Mouse (Mus musculus) olfactory bulb, adult 2 months (tissue): ENCODE measurements around the gene Fam240a. TPM values are rescaled to one million over a fixed set of nuclear protein-coding genes. Genes with fewer than 3 reads are reported as not detected.

ENCODE experiments used
- H3K27ac ChIP-seq: fragments of 200-500 bp; 2 replicates; pipeline ENCODE4 v1.5.1; 2012; ENCODE audit warnings: low read depth, low read length; ENCODE audit not compliant: insufficient read depth
- H3K4me1 ChIP-seq: fragments of 200-500 bp; 2 replicates; pipeline ENCODE4 v1.6.1; 2012; ENCODE audit warnings: low read length; ENCODE audit not compliant: control insufficient read depth, insufficient read depth
- H3K4me3 ChIP-seq: fragments of 200-500 bp; 2 replicates; pipeline ENCODE4 v1.5.1; 2012; ENCODE audit warnings: mild to moderate bottlenecking, low read depth, low read length, moderate library complexity; ENCODE audit not compliant: insufficient read depth
- CTCF ChIP-seq: fragments of 200-500 bp; IDR thresholded peaks from 2 replicates; pipeline ENCODE4 v1.5.1; 2012; ENCODE audit warnings: low read depth, mild to moderate bottlenecking, low read length, moderate library complexity; ENCODE audit not compliant: insufficient read depth
- POLR2A ChIP-seq: fragments of 200-500 bp; IDR thresholded peaks from 2 replicates; pipeline ENCODE4 v1.6.1; 2012; ENCODE audit warnings: mild to moderate bottlenecking, low read depth, low read length, moderate library complexity; ENCODE audit not compliant: insufficient read depth
- WGBS: fragments of 180-500 bp; shearing (Covaris S2); methylation state at CpG from one replicate; pipeline ENCODE4 v1.1.7; 2018; 5-methylcytosine and 5-hydroxymethylcytosine counted together
- polyA plus RNA-seq: library from polyadenylated mRNA; stranded (reverse); fragments of >200 nt; gene quantifications from 2 replicates; pipeline ENCODE4 v1.2.4, GENCODE M21; 2012; ENCODE audit warnings: low replicate concordance; ENCODE audit not compliant: missing spikeins, insufficient read depth, insufficient read length

Fam240a gene
- polyA plus RNA-seq, 1 experiment: not detected

- Histone ChIP-seq H3K27ac (no peak overlapping the region), H3K4me3 (no peak overlapping the region), H3K4me1 (no peaks in the 10 kb centered on the region)
- WGBS: 19% methylated on average over 7 of the region's 7 CpGs
- TF ChIP-seq POLR2A: no peak
- peak; percentile 64; the same call in 1 of the 2 replicates for TF ChIP-seq CTCF
Measured at GRCm38 (mm10) chr9:110922759-110923158, 6.1 kb upstream of the Fam240a start.

DNA sequence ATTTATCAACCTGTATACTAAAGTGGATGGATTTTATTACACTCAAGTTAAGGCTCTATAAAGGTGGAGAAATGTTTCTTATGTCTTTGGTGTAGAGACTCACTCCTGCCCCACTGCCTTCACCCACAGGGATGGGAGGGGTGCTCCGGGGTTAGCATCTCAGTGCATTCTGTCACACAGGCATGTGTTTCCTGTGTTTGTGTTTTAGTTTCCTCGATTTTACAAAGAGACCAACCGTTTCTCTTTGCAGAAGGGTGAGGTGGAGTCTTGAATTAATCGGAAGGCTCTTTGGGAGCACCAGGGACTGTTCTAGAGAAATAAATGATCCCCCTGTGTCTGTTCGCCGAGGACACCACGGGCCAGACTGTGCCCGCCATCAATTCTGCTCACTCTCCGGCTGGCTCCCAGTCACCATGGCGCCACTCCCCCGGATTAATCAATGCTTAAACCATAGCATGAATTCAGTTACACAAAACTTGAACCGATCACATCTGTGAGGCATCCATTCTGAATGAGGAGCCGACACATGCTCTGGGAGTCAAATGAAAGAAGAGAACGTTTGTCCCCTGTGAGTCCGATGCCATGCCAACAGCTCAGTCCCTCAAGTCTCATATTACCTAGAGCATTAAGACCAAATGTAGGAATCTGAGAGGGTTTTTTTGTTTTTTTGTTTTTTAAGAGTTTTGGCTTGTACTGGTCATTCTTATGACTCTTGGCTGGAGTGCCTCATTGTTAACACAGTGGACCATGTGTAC is 4.2 kb upstream of the Fam240a start:
- H3K27ac ChIP-seq: no peak overlapping the region
- no peak for TF ChIP-seq POLR2A

DNA sequence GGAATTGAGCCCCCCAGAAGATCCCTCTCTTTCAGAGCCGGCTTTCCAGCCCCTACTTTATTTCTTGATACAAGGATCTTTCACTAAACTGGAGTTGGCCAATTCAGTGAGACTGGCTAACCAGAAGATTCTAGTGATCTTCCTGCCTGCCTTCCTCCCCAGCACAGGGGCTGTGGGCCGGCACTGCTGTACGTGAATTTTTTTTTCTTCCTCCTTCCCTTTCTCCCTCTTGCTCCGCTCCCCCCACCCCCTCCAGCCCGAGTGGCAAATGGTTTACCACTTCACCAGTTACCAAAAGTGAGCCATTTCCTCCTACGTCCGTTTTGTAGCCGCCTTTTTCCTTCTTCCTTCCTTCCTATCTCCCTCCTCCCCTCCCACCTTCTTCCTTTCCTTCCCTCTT is 1.2 kb downstream of the Fam240a start:
- no peaks in the 10 kb centered on the region for H3K4me1 ChIP-seq
- no peak for TF ChIP-seq POLR2A
- TF ChIP-seq CTCF: no peak
- 71% methylated on average over 8 of the region's 8 CpGs for WGBS
- no peak overlapping the region for H3K4me3 ChIP-seq
- H3K27ac ChIP-seq: no peak overlapping the region

More for the DNA sequence above, 4.2 kb upstream of the Fam240a start:
- H3K4me3 ChIP-seq: no peak overlapping the region
- H3K4me1 ChIP-seq: no peaks in the 10 kb centered on the region
- 54% methylated on average over 15 of the region's 15 CpGs for WGBS

DNA sequence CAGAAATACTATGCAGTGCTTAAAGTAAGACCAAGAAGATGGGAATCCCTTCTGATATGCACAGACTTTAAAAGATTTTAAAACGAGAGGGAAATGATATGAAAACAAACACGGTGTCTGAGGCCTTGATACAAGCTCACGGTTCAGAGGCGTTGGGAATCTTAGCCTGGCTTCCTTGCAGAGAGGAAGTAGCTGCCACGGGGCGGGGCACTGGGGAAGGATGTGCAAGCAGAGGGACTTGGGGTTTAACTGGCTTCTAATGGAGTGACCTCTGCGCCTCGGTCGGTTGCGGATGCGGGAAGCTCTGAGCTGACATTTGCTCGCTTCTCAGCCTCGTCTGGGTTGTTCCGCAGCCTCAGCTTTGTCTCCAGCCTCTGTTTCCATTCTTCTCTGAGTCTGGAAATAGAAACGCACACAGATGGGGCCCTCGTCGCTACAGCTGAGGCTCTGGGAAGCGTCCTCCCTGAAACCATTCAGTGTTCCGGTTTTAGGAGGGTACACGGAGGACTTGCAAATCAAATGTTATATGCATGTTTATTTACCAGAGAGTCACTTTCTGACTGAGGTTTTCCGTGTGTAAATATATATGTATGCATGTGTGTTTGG is 1.9 kb downstream of the Fam240a start:
- TF ChIP-seq CTCF (no peak), POLR2A (no peak)
- Histone ChIP-seq H3K4me1 (no peaks in the 10 kb centered on the region), H3K4me3 (no peak overlapping the region), H3K27ac (no peak overlapping the region)
- WGBS: 63% methylated on average over 21 of the region's 21 CpGs

DNA sequence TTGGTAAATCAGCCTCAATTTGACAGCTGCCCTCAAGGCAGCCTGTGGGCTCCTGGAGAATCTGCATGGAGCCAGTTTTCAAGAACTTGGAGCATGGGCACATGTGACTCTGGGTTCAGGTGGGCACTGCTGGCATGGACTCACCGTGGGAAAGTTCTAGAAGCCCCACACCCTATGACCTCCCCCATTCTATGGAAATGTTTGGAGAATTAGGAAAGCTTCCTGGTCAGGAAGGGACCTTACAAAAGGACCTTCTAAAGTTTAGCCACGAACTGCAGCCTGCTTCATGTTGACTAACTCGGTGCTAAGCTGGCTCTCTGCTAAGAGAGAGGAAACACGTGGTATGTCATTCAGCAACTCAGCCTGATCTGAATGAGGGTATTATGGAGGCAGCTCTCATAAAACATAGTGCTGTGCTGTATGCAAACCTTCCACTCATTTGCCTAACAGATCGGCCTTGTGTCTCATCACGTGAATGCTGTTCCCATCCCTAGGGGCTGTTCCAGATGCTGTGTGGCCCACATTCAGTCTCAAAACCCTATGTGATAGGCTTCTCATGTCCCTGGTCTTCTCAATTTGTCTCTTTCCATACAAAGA is 7.2 kb downstream of the Fam240a start:
- 64% methylated on average over 6 of the region's 6 CpGs for WGBS
- TF ChIP-seq POLR2A (no peak), CTCF (no peak)
- H3K27ac ChIP-seq: no peak overlapping the region

GRCm38 (mm10) chr9:110908631-110909016 is 8.0 kb downstream of the Fam240a start:
- TF ChIP-seq POLR2A: no peak
- no peak overlapping the region for H3K27ac ChIP-seq
- H3K4me3 ChIP-seq: no peak overlapping the region
- 95% methylated on average over 3 of the region's 3 CpGs for WGBS
- H3K4me1 ChIP-seq: no peaks in the 10 kb centered on the region

More for the DNA sequence above, 7.2 kb downstream of the Fam240a start:
- no peak overlapping the region for H3K4me3 ChIP-seq
- H3K4me1 ChIP-seq: no peaks in the 10 kb centered on the region

- no peaks in the 10 kb centered on the region for H3K4me1 ChIP-seq
- no peak for TF ChIP-seq CTCF
- TF ChIP-seq POLR2A: no peak
- WGBS: 86% methylated on average over 4 of the region's 4 CpGs
- no peak overlapping the region for H3K4me3 ChIP-seq
- no peak overlapping the region for H3K27ac ChIP-seq
Measured at GRCm38 (mm10) chr9:110907838-110908630, 8.6 kb downstream of the Fam240a start.

GRCm38 (mm10) chr9:110907201-110907837 is 9.3 kb downstream of the Fam240a start:
- TF ChIP-seq POLR2A: no peak
- WGBS: 95% methylated on average over 11 of the region's 11 CpGs

More at GRCm38 (mm10) chr9:110907201-110907837, 9.3 kb downstream of the Fam240a start:
- Histone ChIP-seq H3K4me3 (no peak overlapping the region), H3K27ac (no peak overlapping the region), H3K4me1 (no peaks in the 10 kb centered on the region)
